Mouse (Mus musculus): ENCODE data around the gene Sptssa. TPM values are rescaled to one million over a fixed set of nuclear protein-coding genes. Genes with fewer than 3 reads are reported as not detected.

Sptssa gene
- total and polyA plus RNA-seq, 3 experiments, result 34.0 to 125 (median 66.7) TPM

DNA sequence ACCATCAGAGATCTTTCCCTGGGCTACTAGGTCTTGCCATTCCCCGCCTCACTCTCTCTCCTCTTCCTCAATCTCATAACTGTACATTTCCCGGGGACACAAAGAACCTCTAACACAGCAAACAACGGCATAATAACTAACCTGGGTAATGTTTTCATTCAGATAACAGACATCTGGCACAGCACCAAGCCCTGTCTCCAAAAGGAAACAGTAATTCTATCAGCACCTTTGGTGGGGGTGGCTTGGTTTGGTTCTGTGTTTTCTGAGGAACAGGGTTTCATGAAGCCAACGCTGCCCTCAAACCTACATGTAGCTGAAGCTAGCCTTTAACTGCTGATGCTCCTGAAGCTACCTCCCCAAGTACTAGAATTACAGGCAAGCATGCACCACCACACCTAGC, 2.2 kb downstream of the Sptssa start:
- in situ Hi-C loops (cut with MboI; ENCODE audit: low pct_ligation_motif_present, low pct_unique_long_range_greater_than_20kb, low sequenced_read_pairs) (no loop called here), dilution Hi-C loops (cut with MboI; ENCODE audit: extremely low pct_ligation_motif_present, extremely low pct_unique_long_range_greater_than_20kb, low sequenced_read_pairs) (no loop called here)
- no peak overlapping the region for H3K27ac ChIP-seq (ENCODE audit: insufficient read depth, low read depth)
- no peaks in the 10 kb centered on the region for H3K27me3 ChIP-seq (replicated peaks)
- no peak overlapping the region for H3K4me3 ChIP-seq (replicated peaks in 1 of 3; ENCODE audit: low read depth in 2 of 3, low read length in 2 of 3, poor library complexity in 1 of 3)
- H3K4me2 ChIP-seq (ENCODE audit: insufficient read depth, low read depth, poor library complexity, severe bottlenecking), result no peak overlapping the region
- H3K9me3 ChIP-seq (replicated peaks; ENCODE audit: low read length), result no peaks in the 10 kb centered on the region
- TF ChIP-seq TCF12 (IDR thresholded peaks at IDR 0.05; ENCODE audit: low read depth, low read length), result no peak
- H3K79me2 ChIP-seq (replicated peaks; ENCODE audit: control insufficient read depth, extremely low read depth, insufficient read depth, poor library complexity, severe bottlenecking), result peaks cover 6% of the 10 kb centered on the region; the same call in 1 of the 2 replicates
- peaks cover 3 to 23% of the 10 kb centered on the region in 2 experiments for H3K36me3 ChIP-seq (replicated peaks in 1 of 2; ENCODE audit: control insufficient read depth in 1 of 2, insufficient read depth in 1 of 2, low read length in 1 of 2)
- DNase-seq (ENCODE audit: extremely low read depth), result no peak
- peaks cover 10 to 73% of the 10 kb centered on the region in 2 experiments; a peak in 3 of 4 replicates for H3K4me1 ChIP-seq (ENCODE audit: control insufficient read depth in 1 of 2, insufficient read depth in 2 of 2)
- H3K9ac ChIP-seq (ENCODE audit: insufficient read depth, low read depth), result no peak overlapping the region

DNA sequence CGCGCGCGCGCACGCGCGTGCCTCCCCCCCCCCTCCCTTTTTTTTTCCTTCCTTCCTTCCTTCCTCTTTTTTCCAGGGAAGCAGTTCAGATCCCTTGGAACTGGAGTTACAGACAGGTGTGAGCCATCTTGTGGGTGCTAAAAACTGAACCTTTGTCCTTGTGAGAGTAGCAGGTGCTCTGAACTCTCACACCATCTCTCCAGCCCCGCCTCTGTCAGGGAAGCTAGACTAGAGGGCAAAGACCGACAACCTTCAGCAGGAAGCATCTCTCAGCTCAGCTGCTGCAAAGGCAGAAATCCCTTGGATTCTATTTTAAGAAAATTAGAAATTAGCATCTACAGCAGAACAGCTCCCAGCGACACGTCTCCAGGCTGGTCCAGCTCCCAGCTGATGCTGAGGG, 4.0 kb downstream of the Sptssa start:
- in situ Hi-C loops (cut with MboI; ENCODE audit: low pct_ligation_motif_present, low pct_unique_long_range_greater_than_20kb, low sequenced_read_pairs), result no loop called here
- H3K4me2 ChIP-seq (ENCODE audit: insufficient read depth, low read depth, poor library complexity, severe bottlenecking), result no peak overlapping the region
- no peak overlapping the region for H3K27ac ChIP-seq (ENCODE audit: insufficient read depth, low read depth)
- peaks cover 6% of the 10 kb centered on the region; the same call in 1 of the 2 replicates for H3K79me2 ChIP-seq (replicated peaks; ENCODE audit: control insufficient read depth, extremely low read depth, insufficient read depth, poor library complexity, severe bottlenecking)
- DNase-seq (ENCODE audit: extremely low read depth), result no peak
- H3K4me1 ChIP-seq (ENCODE audit: control insufficient read depth in 1 of 2, insufficient read depth in 2 of 2), result peaks cover 10 to 72% of the 10 kb centered on the region in 2 experiments; a peak in 3 of 4 replicates
- H3K4me3 ChIP-seq (replicated peaks in 1 of 3; ENCODE audit: low read depth in 2 of 3, low read length in 2 of 3, poor library complexity in 1 of 3), result no peak overlapping the region
- H3K36me3 ChIP-seq (replicated peaks in 1 of 2; ENCODE audit: control insufficient read depth in 1 of 2, insufficient read depth in 1 of 2, low read length in 1 of 2), result peaks cover 3 to 38% of the 10 kb centered on the region in 2 experiments
- H3K27me3 ChIP-seq (replicated peaks), result no peaks in the 10 kb centered on the region
- dilution Hi-C loops (cut with MboI; ENCODE audit: extremely low pct_ligation_motif_present, extremely low pct_unique_long_range_greater_than_20kb, low sequenced_read_pairs), result no loop called here
- no peak for TF ChIP-seq ZKSCAN1 (IDR thresholded peaks at IDR 0.05; ENCODE audit: borderline replicate concordance, low read depth, low read length)
- TF ChIP-seq UBTF (IDR thresholded peaks at IDR 0.05; ENCODE audit: low read depth, low read length), result no peak
- TF ChIP-seq USF2 (conservative IDR thresholded peaks at IDR 0.05; ENCODE audit: low read depth, low read length), result no peak
- TF ChIP-seq KAT2A (IDR thresholded peaks at IDR 0.05; ENCODE audit: insufficient replicate concordance, low read length), result no peak
- TF ChIP-seq TBP (conservative IDR thresholded peaks at IDR 0.05; ENCODE audit: low read depth, low read length), result no peak
- TF ChIP-seq ZMIZ1 (IDR thresholded peaks at IDR 0.05; ENCODE audit: low read depth, low read length), result no peak
- TF ChIP-seq ZC3H11A (IDR thresholded peaks at IDR 0.05; ENCODE audit: low read depth, low read length), result no peak
- TF ChIP-seq MEF2A (IDR thresholded peaks at IDR 0.05; ENCODE audit: borderline replicate concordance, low read depth, low read length), result no peak
- TF ChIP-seq MAFK (IDR thresholded peaks at IDR 0.05; ENCODE audit: insufficient replicate concordance, low read length), result no peak
- H3K9me3 ChIP-seq (replicated peaks; ENCODE audit: low read length), result no peaks in the 10 kb centered on the region
- no peak overlapping the region for H3K9ac ChIP-seq (ENCODE audit: insufficient read depth, low read depth)

DNA sequence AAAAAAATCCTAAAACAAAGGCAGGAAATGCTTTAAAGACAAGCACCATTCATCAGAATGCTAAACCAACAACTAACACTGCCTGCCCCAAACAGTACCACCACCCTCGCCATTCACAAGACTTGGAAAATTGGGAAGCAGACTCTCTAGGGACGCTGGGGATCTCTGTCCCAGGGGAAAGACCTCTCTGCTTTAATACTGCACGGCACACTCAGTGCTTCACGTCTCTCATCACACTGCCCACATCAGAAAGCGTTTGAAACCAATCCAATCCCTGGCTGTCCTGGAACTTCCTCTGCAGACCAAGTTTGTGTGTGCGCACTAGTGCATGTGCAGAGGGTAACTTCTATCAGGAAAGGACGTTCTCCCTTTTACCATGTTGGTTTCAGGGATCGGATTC, 4.6 kb downstream of the Sptssa start:
- no peak overlapping the region for H3K27ac ChIP-seq (ENCODE audit: insufficient read depth, low read depth)
- peaks cover 3 to 43% of the 10 kb centered on the region in 2 experiments for H3K36me3 ChIP-seq (replicated peaks in 1 of 2; ENCODE audit: control insufficient read depth in 1 of 2, insufficient read depth in 1 of 2, low read length in 1 of 2)
- peaks cover 10 to 67% of the 10 kb centered on the region in 2 experiments; a peak in 3 of 4 replicates for H3K4me1 ChIP-seq (ENCODE audit: control insufficient read depth in 1 of 2, insufficient read depth in 2 of 2)
- dilution Hi-C loops (cut with MboI; ENCODE audit: extremely low pct_ligation_motif_present, extremely low pct_unique_long_range_greater_than_20kb, low sequenced_read_pairs), result no loop called here
- H3K9ac ChIP-seq (ENCODE audit: insufficient read depth, low read depth), result no peak overlapping the region
- in situ Hi-C loops (cut with MboI; ENCODE audit: low pct_ligation_motif_present, low pct_unique_long_range_greater_than_20kb, low sequenced_read_pairs), result no loop called here
- no peak overlapping the region for H3K4me2 ChIP-seq (ENCODE audit: insufficient read depth, low read depth, poor library complexity, severe bottlenecking)
- TF ChIP-seq MXI1 (IDR thresholded peaks at IDR 0.05; ENCODE audit: low read depth, low read length), result no peak
- TF ChIP-seq ETS1 (conservative IDR thresholded peaks at IDR 0.05; ENCODE audit: low read depth, low read length), result no peak
- no peak for TF ChIP-seq IRF4 (IDR thresholded peaks at IDR 0.05; ENCODE audit: low read depth, low read length)
- no peak for TF ChIP-seq EP300 (IDR thresholded peaks at IDR 0.05; ENCODE audit: low read length)
- DNase-seq (ENCODE audit: extremely low read depth), result no peak
- H3K27me3 ChIP-seq (replicated peaks), result no peaks in the 10 kb centered on the region
- H3K4me3 ChIP-seq (replicated peaks in 1 of 3; ENCODE audit: low read depth in 2 of 3, low read length in 2 of 3, poor library complexity in 1 of 3), result no peak overlapping the region
- no peaks in the 10 kb centered on the region for H3K9me3 ChIP-seq (replicated peaks; ENCODE audit: low read length)
- H3K79me2 ChIP-seq (replicated peaks; ENCODE audit: control insufficient read depth, extremely low read depth, insufficient read depth, poor library complexity, severe bottlenecking), result peaks cover 6% of the 10 kb centered on the region; the same call in 1 of the 2 replicates

All from CH12.LX (cell line).